Mouse (Mus musculus) ES-E14 (cell line): ENCODE measurements at regions not wholly inside any gene's neighbourhood (a gene's known extent, or its start where the extent isn't known, plus 50 kb on each side); places are given as distances from the start of the nearest gene placed in this dataset.

Experiments used
- CHD2 ChIP-seq: IDR thresholded peaks from 2 replicates; pipeline ENCODE4 v1.6.1; 2014; ENCODE audit warnings: mild to moderate bottlenecking, low read depth, low read length, inconsistent platforms
- HCFC1 ChIP-seq: IDR thresholded peaks from 2 replicates; pipeline ENCODE4 v1.6.1; 2012; ENCODE audit warnings: low read length, inconsistent platforms, borderline replicate concordance; ENCODE audit not compliant: insufficient read depth
- MAFK ChIP-seq: IDR thresholded peaks from 2 replicates; pipeline ENCODE4 v1.6.1; 2014; ENCODE audit warnings: mild to moderate bottlenecking, low read depth, low read length, inconsistent platforms; ENCODE audit not compliant: insufficient read depth
- ZC3H11A ChIP-seq: IDR thresholded peaks from 2 replicates; pipeline ENCODE4 v1.6.1; 2012; ENCODE audit warnings: low read depth, mild to moderate bottlenecking, inconsistent platforms, low read length, borderline replicate concordance
- ZNF384 ChIP-seq: IDR thresholded peaks from 2 replicates; pipeline ENCODE4 v1.6.1; 2012; ENCODE audit warnings: low read depth, low read length, inconsistent platforms

DNA sequence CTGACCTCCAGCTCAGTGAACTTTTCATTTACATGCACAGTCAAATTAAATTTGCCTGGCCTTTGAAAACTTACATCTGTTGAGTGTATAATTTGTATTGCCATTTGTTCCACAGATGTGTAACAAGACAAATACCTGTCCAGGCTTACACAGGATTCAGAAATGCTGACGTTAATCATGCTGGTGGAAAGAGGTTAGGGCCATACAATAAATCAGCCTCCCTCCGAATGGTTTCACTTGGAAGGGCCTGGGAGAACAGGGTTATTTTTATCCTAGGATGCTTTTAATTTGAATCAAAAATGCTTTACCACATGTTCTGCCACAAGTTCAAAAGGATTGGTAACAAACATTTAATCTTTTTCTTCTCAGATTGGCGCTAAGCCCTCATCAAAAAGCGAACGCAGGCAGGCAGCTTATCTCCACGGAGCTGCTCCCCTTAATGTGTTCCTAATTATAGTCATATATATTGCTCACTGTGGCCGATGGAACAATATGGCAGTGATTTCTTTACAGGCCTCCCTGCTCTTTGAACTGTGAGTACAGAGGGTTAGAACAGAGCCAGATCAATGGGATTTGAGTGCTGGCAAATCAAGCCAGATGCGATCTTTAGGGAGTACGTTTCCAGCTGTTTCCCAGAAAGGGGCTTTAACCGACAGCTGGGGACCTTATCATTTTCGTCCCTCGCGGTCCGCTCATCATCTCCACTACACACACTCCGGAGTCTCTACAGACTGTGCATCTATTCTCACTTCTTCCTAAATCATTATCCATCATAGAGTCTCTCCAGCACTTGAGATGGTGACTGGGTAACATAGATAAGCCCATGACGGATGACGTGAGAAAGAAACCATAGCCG lies 313.9 kb downstream of the Ndfip2 start:
- TF ChIP-seq CHD2 (no peak), MAFK (no peak), ZNF384 (no peak), HCFC1 (no peak), ZC3H11A (no peak)
